Mouse (Mus musculus) spleen, postnatal 10 days (tissue): Measurements from ENCODE around the gene Cyp2c39.
"Not testable (repeated sequence)": the region's sequence is repeated elsewhere in the genome, so short reads cannot be mapped to it uniquely, and the experiment has no call there.

Source experiments
- DNase-seq, 2 experiments: peaks; one replicate each; pipeline ENCODE4 v3.0.0; 2021 to 2022; ENCODE audit warnings: low spot score in 2 of 2

Gene Cyp2c39

GRCm38 (mm10) chr19:39510534-39510933 lies at the start of gene Cyp2c39:
Gene Cyp2c39 (plus strand): TSS chr19:39510862.
- no peak for DNase-seq

- no peak for DNase-seq
Measured at GRCm38 (mm10) chr19:39462941-39463340, 47.7 kb upstream of the Cyp2c39 start, which contains the start of gene Cyp2c38. Gene Cyp2c38 (minus strand): TSS chr19:39463075.

GRCm38 (mm10) chr19:39463923-39464322 lies 46.7 kb upstream of the Cyp2c39 start:
- no peak for DNase-seq

- not testable (repeated sequence) for DNase-seq
Measured at GRCm38 (mm10) chr19:39483961-39484360, 26.7 kb upstream of the Cyp2c39 start.

- no peak for DNase-seq
Measured at GRCm38 (mm10) chr19:39506341-39506740, 4.3 kb upstream of the Cyp2c39 start.

- no peak for DNase-seq
Measured at GRCm38 (mm10) chr19:39509533-39509932, 1.1 kb upstream of the Cyp2c39 start.
